Mouse (Mus musculus) thymus, adult 2 months (tissue): ENCODE measurements around the gene Lrrc75b. TPM values are rescaled to one million over a fixed set of nuclear protein-coding genes. Genes with fewer than 3 reads are reported as not detected.
A peak's percentile ranks its signal among the peaks of the same experiment; 100 is the strongest.

Experiments
- DNase-seq: peaks from one replicate; pipeline ENCODE4 v3.0.0; 2021
- H3K27ac ChIP-seq: fragments of 200-500 bp; 2 replicates; pipeline ENCODE4 v1.5.1; 2012; ENCODE audit warnings: low read length, control low read depth; ENCODE audit not compliant: control insufficient read depth, insufficient read depth
- H3K27me3 ChIP-seq: fragments of 200-500 bp; 2 replicates; pipeline ENCODE4 v1.6.1; 2012; ENCODE audit warnings: mild to moderate bottlenecking, low read length, moderate library complexity, mixed read lengths; ENCODE audit not compliant: control insufficient read depth, insufficient read depth
- H3K36me3 ChIP-seq: fragments of 200-500 bp; 2 replicates; pipeline ENCODE4 v1.6.1; 2012; ENCODE audit warnings: mild to moderate bottlenecking, low read length, moderate library complexity; ENCODE audit not compliant: control insufficient read depth, insufficient read depth
- H3K4me1 ChIP-seq: fragments of 200-500 bp; replicated peaks from 2 replicates; pipeline ENCODE4 v1.6.1; 2012; ENCODE audit warnings: low read length; ENCODE audit not compliant: control insufficient read depth, insufficient read depth
- H3K4me3 ChIP-seq: fragments of 200-500 bp; 2 replicates; pipeline ENCODE4 v1.5.1; 2012; ENCODE audit warnings: mild to moderate bottlenecking, low read length, control low read depth, moderate library complexity; ENCODE audit not compliant: control insufficient read depth, insufficient read depth
- CTCF ChIP-seq: fragments of 200-500 bp; IDR thresholded peaks from 2 replicates; pipeline ENCODE4 v1.5.1; 2012; ENCODE audit warnings: mild to moderate bottlenecking, control low read depth, low read length, moderate library complexity, borderline replicate concordance; ENCODE audit not compliant: control insufficient read depth, poor library complexity, insufficient read depth; ENCODE audit errors: extremely low read depth
- POLR2A ChIP-seq: fragments of 200-500 bp; IDR thresholded peaks from 2 replicates; pipeline ENCODE4 v1.6.1; 2012; ENCODE audit warnings: mild to moderate bottlenecking, low read length, control low read depth, moderate library complexity; ENCODE audit not compliant: control insufficient read depth, poor library complexity, insufficient read depth; ENCODE audit errors: extremely low read depth
- WGBS: fragments of 180-500 bp; shearing (Covaris S2); methylation state at CpG from one replicate; pipeline ENCODE4 v1.1.7; 2018; 5-methylcytosine and 5-hydroxymethylcytosine counted together
- polyA plus RNA-seq: library from polyadenylated mRNA; depleted of rRNA; stranded (reverse); fragments of >200 nt; gene quantifications from 2 replicates; pipeline ENCODE4 v1.2.3, GENCODE M21; 2012

Gene Lrrc75b
- polyA plus RNA-seq, 1 experiment, result 1.8 TPM

DNA sequence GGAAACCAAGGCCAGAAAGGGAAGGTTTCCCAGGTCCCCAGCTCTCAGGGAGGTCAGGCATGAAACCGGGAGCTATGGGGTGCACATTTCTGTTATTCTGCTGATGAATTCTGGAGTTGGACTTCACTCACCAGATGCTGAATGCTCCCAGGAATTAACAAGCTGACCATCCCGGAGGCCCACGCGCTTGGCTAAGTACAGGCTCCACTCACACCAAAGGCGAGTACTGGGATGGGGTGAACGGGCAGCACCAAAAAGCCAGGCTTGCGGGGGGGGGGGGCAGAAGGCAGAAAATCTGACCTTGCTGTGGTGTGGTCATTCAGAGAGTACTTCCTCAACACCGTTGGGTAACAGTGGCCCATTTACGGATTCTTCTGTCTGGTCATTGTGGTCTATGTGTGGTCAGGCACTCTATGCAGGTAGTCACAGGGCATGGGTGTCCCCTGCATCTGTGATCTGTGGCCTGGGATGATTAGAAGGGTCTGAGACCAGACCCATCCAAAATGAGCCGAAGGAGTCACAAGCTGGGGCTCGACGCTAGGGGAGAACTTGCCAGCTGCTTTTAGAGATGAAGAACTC lies 4.6 kb upstream of the Lrrc75b start:
- DNase-seq, result no peak
- Histone ChIP-seq H3K36me3 (no peaks in the 10 kb centered on the region), H3K27ac (peak overlapping the region; percentile 75), H3K4me1 (peaks cover 36% of the 10 kb centered on the region), H3K4me3 (no peak overlapping the region), H3K27me3 (peaks cover 9% of the 10 kb centered on the region)
- WGBS, result 45% methylated on average over 12 of the region's 12 CpGs
- TF ChIP-seq POLR2A (no peak), CTCF (no peak)

DNA sequence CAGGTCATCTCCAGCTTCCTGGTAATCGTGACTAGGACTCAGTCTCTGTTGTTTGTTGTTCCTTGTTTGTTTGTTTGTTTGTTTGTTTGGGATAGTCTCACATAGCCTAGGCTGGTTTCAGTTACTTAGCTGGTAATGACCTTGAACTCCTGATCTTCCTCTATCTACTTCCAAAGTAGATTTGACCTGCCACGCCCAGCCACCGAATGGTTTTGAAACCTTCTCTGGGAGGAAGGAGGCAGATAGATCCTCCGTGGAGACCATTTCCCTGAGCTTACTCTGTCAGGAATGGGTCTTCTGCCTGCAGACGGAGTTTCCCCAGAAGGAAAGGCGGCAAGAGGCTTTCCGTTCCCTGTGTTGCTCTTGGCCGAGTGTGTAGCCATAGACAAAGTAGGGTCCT lies 2.5 kb upstream of the Lrrc75b start:
- H3K4me1 ChIP-seq, result peaks cover 41% of the 10 kb centered on the region
- TF ChIP-seq POLR2A, result no peak
- no peak for TF ChIP-seq CTCF
- H3K4me3 ChIP-seq, result no peak overlapping the region
- H3K27me3 ChIP-seq, result peaks cover 17% of the 10 kb centered on the region
- no peak overlapping the region for H3K27ac ChIP-seq
- WGBS, result 97% methylated on average over 8 of the region's 8 CpGs
- no peaks in the 10 kb centered on the region for H3K36me3 ChIP-seq
- DNase-seq, result no peak

DNA sequence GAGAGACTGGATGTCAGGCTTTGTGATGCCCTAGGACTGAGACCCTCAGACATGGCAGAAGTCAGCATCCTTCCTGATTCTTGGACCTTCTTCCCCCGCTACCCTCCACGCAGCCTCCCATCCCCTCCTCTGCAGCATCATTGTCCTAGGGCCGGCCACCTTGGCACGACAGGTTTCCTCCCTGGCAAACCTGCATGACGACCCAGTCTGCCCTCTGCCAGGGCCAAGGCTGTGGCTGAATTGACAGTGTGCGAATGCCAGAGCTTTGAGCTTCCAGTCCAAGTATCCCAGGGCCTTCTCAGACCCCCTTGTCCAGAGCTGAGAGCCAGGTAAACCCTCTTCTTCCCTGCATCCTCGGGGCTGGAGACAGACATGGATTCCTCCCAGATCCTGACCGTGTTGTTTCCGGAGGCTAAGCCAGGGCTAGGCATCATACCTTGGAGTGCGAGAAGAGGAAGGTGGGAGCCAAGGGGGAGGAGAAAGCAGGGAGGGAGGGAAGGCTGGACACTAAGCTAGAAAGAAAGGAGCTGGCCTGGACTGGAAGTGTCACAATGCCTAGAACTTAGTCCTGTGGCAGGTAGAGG lies 1.0 kb upstream of the Lrrc75b start, which contains the start of gene Ggt1:
Gene Ggt1, plus strand, starts transcription at position 534 of the 584 bp plus-strand sequence.
- Histone ChIP-seq H3K27ac (no peak within 1 kb of the TSS), H3K4me1 (peaks cover 38% of the 10 kb centered on the region), H3K4me3 (no peak within 1 kb of the TSS), H3K36me3 (no peaks in the 10 kb centered on the region), H3K27me3 (peaks cover 17% of the 10 kb centered on the region)
- 91% methylated on average over 10 of the region's 10 CpGs for WGBS
- DNase-seq, result no peak
- TF ChIP-seq POLR2A (no peak), CTCF (no peak)

DNA sequence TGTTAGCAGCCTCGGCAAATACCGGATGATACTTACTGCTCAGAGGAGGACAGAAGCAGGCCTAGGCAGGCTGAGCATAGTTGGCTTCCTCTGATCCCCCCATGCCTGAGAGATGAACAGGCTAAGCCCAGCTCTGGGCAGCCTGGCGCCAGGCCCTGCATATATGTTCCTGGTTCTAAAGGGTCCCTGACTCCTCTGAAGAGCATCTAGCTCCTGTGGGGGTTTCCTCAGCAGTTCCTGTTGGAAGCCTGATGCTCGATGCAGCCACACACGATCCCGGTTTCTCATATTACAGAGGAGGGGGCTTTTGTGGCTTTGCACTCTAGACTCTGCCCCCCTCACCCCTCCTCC lies 394 bp upstream of the Lrrc75b start:
- 47% methylated on average over 6 of the region's 6 CpGs for WGBS
- no peak overlapping the region for H3K4me3 ChIP-seq

DNA sequence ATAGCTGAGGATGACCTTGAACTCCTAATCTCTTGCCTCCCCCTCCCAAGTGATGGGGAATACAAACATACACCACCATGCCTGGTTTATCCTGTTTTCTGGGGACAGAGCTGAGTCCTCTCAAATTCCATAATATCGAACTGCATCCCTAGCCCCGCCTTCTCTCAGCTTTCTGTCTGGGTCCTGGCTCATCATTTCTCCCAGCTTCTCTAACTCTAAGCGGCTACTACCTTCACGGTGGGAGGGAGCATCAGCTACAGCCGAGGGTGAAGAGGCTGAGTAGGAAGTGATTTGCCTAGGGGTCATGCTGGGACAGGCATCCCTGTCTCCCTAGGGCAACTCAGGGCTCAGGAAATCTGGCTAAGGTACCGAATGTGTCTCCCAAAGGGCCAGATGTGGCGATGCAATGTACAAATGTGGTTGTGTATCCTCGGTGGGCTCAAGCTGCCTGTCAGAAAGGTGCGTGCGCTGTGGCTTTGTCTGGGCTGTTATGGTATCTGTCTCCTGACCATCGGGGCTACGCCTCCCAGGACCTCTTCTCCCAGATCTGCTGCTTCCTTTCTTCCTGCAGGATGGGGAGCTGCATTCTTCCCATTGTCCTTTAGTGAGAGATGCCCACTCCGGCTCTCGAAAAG lies 972 bp downstream of the Lrrc75b start:
- DNase-seq, result no peak
- H3K27me3 ChIP-seq, result peaks cover 17% of the 10 kb centered on the region
- WGBS, result 22% methylated on average over 14 of the region's 14 CpGs
- TF ChIP-seq POLR2A (no peak), CTCF (no peak)
- no peaks in the 10 kb centered on the region for H3K36me3 ChIP-seq
- H3K4me1 ChIP-seq, result peaks cover 18% of the 10 kb centered on the region
- no peak overlapping the region for H3K4me3 ChIP-seq
- H3K27ac ChIP-seq, result no peak overlapping the region

More for the DNA sequence above, 394 bp upstream of the Lrrc75b start:
- TF ChIP-seq CTCF (no peak), POLR2A (0 out of 2 replicates have a peak, but pooled peaks have one; percentile 0)
- no peak overlapping the region for H3K27ac ChIP-seq
- H3K27me3 ChIP-seq, result peaks cover 17% of the 10 kb centered on the region
- H3K36me3 ChIP-seq, result no peaks in the 10 kb centered on the region
- H3K4me1 ChIP-seq, result peaks cover 32% of the 10 kb centered on the region
- no peak for DNase-seq

DNA sequence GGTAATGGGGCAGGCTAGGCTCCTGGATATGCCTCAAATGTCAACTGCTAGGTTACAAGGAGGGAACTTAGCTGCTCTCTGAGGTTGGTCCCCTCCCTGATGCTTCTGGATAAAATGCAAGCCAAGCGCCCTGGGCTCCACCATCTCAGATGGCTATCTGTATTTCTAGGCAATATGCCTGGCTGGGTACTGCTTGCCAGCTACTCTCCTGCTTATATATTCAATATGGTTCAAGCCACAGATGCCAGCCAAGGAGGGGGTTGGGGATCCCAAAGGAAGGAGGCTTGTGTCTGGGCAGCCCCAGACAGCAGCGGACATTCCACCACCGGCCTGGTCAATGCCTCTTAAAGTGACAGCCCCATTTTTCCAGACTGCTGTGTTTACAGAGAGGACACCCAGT lies 1.6 kb downstream of the Lrrc75b start:
- Histone ChIP-seq H3K27ac (no peak overlapping the region), H3K27me3 (peaks cover 17% of the 10 kb centered on the region), H3K4me3 (no peak overlapping the region), H3K4me1 (peaks cover 13% of the 10 kb centered on the region), H3K36me3 (no peaks in the 10 kb centered on the region)
- 76% methylated on average over 3 of the region's 3 CpGs for WGBS
- no peak for DNase-seq
- no peak for TF ChIP-seq POLR2A
- no peak for TF ChIP-seq CTCF
